Mouse (Mus musculus) thymus, postnatal 14 days (tissue): Measurements from ENCODE around the gene B4galt2.

Source experiments
- DNase-seq: peaks from one replicate; pipeline ENCODE4 v3.0.0; 2021

The B4galt2 gene

DNA sequence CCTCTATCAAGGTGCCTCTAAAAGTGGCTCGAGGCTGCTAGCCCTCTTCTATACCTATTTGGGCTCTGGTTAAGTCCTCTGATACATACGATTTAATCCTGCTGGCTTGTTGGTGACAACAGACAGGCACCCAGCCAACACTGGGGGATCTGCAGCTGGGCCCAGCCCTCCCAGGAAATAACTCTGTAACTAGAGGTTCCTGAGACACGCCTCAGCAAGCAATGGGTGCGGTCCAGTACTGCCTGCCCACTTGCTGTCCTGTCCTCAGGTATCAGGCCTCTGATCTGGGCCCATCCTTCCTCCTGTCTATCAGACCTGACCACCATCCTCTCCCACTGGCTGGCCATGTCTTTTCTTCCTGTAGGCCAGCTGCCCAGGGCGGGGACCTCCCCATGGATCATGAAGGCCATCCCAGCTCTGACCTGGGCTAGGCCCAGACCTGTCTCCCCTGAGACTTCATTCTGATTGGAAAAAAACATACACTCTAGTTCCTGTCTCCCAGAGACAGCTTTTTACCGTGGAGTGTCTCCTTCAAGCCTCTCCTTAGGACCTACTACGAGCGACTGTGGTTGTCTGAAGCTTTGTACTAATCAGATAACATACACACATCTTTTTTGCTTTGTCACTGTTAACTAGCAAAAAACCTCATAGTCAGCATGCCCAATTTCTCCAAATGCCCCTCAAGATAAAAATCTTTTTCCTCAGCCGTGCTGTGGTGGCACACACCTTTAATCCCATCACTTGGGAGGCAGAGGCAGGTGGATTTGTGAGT is 51.2 kb downstream of the B4galt2 start:
- no peak for DNase-seq

- DNase-seq, result no peak
Observed at GRCm38 (mm10) chr4:117831499-117831898, 51.8 kb downstream of the B4galt2 start.

- no peak for DNase-seq
Observed at GRCm38 (mm10) chr4:117830801-117831200, 52.5 kb downstream of the B4galt2 start.

DNA sequence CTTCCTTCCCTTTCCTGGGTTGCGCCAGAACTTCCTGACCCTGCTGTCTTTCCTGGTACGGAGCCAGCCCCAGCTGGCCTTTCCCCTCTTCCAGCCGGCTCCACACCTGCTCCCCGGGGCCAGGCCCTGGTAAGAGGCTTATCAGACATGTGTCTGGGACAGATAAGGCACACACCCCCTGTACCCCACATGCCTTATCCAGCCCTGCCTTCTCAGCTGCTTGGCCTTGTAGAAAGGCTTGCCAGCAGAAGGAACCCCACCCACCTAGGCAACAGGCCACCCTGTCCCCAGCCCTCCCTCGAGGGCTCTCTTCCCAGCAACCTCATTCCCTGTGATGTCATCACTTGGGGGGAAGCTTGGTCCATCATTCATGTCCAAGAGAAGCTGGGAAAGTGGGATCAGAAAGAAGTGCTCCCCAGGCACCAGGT is 53.1 kb downstream of the B4galt2 start:
- no peak for DNase-seq

DNA sequence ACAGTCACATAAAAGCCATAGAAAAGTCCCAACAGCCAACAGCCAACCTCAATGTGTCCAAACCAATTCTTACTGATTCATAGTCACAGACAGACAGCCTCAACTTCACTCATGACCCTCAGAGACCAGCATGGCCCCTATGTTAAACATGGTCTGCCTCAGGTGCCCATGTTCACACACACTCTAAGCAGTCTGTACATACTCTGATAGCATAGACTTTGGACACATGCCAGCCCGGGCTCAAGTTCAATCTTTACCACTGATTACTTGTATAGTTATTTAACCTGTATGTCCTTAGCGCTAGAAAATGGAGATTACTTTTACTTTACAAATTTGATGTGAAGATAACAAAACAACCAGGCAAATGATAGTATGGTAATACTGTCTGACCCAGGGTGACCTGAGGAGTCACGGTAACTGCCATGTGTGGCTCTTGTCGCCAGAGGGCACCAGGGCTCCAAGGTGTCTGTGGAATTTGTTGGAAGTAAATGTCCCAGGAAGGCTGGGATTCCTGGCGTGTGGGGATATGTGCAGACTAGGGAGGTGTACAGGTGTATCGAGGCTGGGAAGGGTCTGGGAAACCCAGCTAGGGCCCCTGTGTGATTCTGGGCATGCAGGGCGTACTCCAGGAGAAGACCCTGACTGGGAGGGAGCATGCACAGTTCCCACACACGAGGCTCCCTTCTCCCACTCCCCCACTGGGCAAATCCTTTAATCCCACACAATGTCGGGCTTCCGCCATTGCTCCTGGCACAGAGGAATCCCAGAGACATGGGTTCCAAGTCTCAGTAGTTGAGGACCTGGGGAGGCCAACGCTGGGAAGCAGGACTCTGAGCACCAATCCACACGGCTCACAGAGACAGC is 53.8 kb downstream of the B4galt2 start:
- peak; percentile 22 for DNase-seq

GRCm38 (mm10) chr4:117828572-117829145 is 54.6 kb downstream of the B4galt2 start:
- no peak for DNase-seq
